9 mouse cellular contexts compared by ENCODE assay signal in the genomic region with DNA sequence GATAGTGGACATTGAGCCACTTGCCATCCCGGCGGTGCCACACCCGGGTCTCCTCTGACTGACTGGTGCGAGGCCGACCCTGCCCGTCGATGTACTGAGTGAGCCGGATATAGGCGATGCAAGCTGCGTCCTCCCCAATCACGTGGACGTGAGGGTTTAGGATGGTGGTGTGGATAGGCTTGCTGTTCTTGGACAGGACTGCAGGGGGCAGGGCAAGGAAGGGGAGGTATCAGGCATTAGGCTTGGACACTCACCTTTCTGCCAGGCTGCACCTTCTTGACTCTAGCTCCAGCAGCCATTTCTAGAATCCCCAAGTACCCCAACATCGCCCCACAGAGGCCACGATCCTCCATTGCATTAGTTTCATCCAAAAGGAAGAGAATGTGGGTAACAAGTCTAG. TPM values are rescaled to one million over a fixed set of nuclear protein-coding genes. Genes with fewer than 3 reads are reported as not detected.
A peak's percentile ranks its signal among the peaks of the same experiment; 100 is the strongest.
DNase-seq lines count a peak whose midpoint lies in the region; ATAC-seq and TF ChIP-seq lines count a peak whose summit lies in the region.
"Had no signal": no experiment of that assay in that cellular context is flagged by ENCODE, and none has a peak within 500 bp of the region (broad histone marks: within the 10 kb centered on the region; RNA-seq: fewer than 3 reads in every experiment).

No protein-coding gene starts in this region.

- H3K27ac ChIP-seq in embryonic facial prominence, embryonic 13.5 days, result peak overlapping the region; percentile 62; the same call in 1 of the 2 replicates
- no peak overlapping the region for H3K27ac ChIP-seq in intestine, embryonic 14.5 days (ENCODE audit: low read depth)
- no peak overlapping the region for H3K27ac ChIP-seq in lung, postnatal 0 days (ENCODE audit: low read length)
- H3K27ac ChIP-seq: limb, embryonic 15.5 days had no signal

- H3K27me3 ChIP-seq in embryonic facial prominence, embryonic 13.5 days, result no peaks in the 10 kb centered on the region
- H3K27me3 ChIP-seq in intestine, embryonic 14.5 days (replicated peaks; ENCODE audit: control insufficient read depth, insufficient read depth, low read length), result no peaks in the 10 kb centered on the region
- no peaks in the 10 kb centered on the region for H3K27me3 ChIP-seq in lung, postnatal 0 days (replicated peaks; ENCODE audit: insufficient read depth, low read length)
- H3K27me3 ChIP-seq: limb, embryonic 15.5 days had no signal

- H3K4me1 ChIP-seq in embryonic facial prominence, embryonic 13.5 days, result peaks cover 48% of the 10 kb centered on the region
- H3K4me1 ChIP-seq in intestine, embryonic 14.5 days (replicated peaks; ENCODE audit: control insufficient read depth, insufficient read depth, low read length), result peaks cover 15% of the 10 kb centered on the region
- H3K4me1 ChIP-seq in lung, postnatal 0 days (ENCODE audit: insufficient read depth, low read depth, low read length), result peaks cover 6% of the 10 kb centered on the region; the same call in 1 of the 2 replicates

- H3K9ac ChIP-seq in embryonic facial prominence, embryonic 13.5 days, result no peak overlapping the region; the same call in 1 of the 2 replicates
- no peak overlapping the region for H3K9ac ChIP-seq in intestine, embryonic 14.5 days (ENCODE audit: low read length)
- no peak overlapping the region for H3K9ac ChIP-seq in lung, postnatal 0 days (replicated peaks; ENCODE audit: low read depth)
- H3K9ac ChIP-seq: limb, embryonic 15.5 days had no signal

- H3K4me2 ChIP-seq in embryonic facial prominence, embryonic 13.5 days, result no peak overlapping the region
- no peak overlapping the region for H3K4me2 ChIP-seq in intestine, embryonic 14.5 days (ENCODE audit: low read length)
- no peak overlapping the region for H3K4me2 ChIP-seq in lung, postnatal 0 days (replicated peaks; ENCODE audit: low read depth, low read length)
- H3K4me2 ChIP-seq: limb, embryonic 15.5 days had no signal

- DNase-seq in adrenal gland, adult 18-20 months (ENCODE audit: low spot score in 2 of 2), result peak; percentile 44 to 46
- no peak for DNase-seq in adrenal gland, adult 8-10 months
- peak; percentile 74 for DNase-seq in urinary bladder, postnatal 14 days (ENCODE audit: low spot score)
- DNase-seq in urinary bladder, postnatal 10 days (ENCODE audit: low spot score), result no peak
- DNase-seq in intestine, embryonic 14.5 days (ENCODE audit: low spot score), result peak; percentile 74
- peak; percentile 89 for DNase-seq in lung, postnatal 0 days (ENCODE audit: low spot score)
- peak; percentile 59 to 78 for DNase-seq in spleen, postnatal 10 days (ENCODE audit: low spot score in 2 of 2)

- no peak overlapping the region for H3K4me3 ChIP-seq in embryonic facial prominence, embryonic 13.5 days
- no peak overlapping the region for H3K4me3 ChIP-seq in intestine, embryonic 14.5 days (ENCODE audit: low read depth, low read length)
- no peak overlapping the region for H3K4me3 ChIP-seq in lung, postnatal 0 days (ENCODE audit: low read depth, low read length)
- H3K4me3 ChIP-seq: limb, embryonic 15.5 days had no signal

- ATAC-seq in embryonic facial prominence, embryonic 13.5 days (ENCODE audit: insufficient number of reproducible peaks, insufficient read depth, low FRiP score, low TSS enrichment, low read depth), result no peak
- 0 out of 2 replicates have a peak, but pooled peaks have one; percentile 5 for ATAC-seq in intestine, embryonic 14.5 days (replicated peaks; ENCODE audit: low FRiP score, low TSS enrichment, low read depth)
- ATAC-seq in lung, postnatal 0 days, result peak; percentile 25

- no peaks in the 10 kb centered on the region for H3K9me3 ChIP-seq in embryonic facial prominence, embryonic 13.5 days
- H3K9me3 ChIP-seq in intestine, embryonic 14.5 days (ENCODE audit: control insufficient read depth, low read length), result no peaks in the 10 kb centered on the region
- no peaks in the 10 kb centered on the region for H3K9me3 ChIP-seq in lung, postnatal 0 days (ENCODE audit: low read length)
- H3K9me3 ChIP-seq: limb, embryonic 15.5 days had no signal

- 32% methylated on average over 14 of the region's 14 CpGs for WGBS in embryonic facial prominence, embryonic 13.5 days
- WGBS in intestine, embryonic 14.5 days, result 28% methylated on average over 14 of the region's 14 CpGs
- WGBS in lung, postnatal 0 days, result 43% methylated on average over 14 of the region's 14 CpGs

- no peak for TF ChIP-seq EP300 in lung, postnatal 0 days (IDR thresholded peaks at IDR 0.05)

- H3K36me3 ChIP-seq in embryonic facial prominence, embryonic 13.5 days, result peaks cover 67% of the 10 kb centered on the region
- H3K36me3 ChIP-seq in intestine, embryonic 14.5 days (ENCODE audit: control insufficient read depth, insufficient read depth, low read length), result peaks cover 55% of the 10 kb centered on the region
- H3K36me3 ChIP-seq in lung, postnatal 0 days (ENCODE audit: insufficient read depth, low read length), result 0 out of 2 replicates have a peak, but pooled peaks cover 5% of the 10 kb centered on the region

- peak; percentile 88 for TF ChIP-seq CTCF in lung, postnatal 0 days (IDR thresholded peaks at IDR 0.05)

RNA-seq across cellular contexts. Expression of a gene that starts 2.9 kb away (rescaled TPM):
- 10 to 100 TPM; 21.6 to 26.1 TPM for total RNA-seq in adrenal gland, adult 18-20 months (2021)
- 10 to 100 TPM; 27.7 to 51.1 (median 34.4) TPM for total RNA-seq in adrenal gland, adult 8-10 months (2022)
- 27.5 and 28.5 TPM in 2 replicates for polyA plus RNA-seq in embryonic facial prominence, embryonic 13.5 days (2015; fragmentation: Nextera tagmentation; extraction: Ambion mirVana)
- polyA plus RNA-seq in intestine, embryonic 14.5 days (2014; fragmentation: Nextera tagmentation; extraction: Ambion mirVana), result 29.2 and 29.6 TPM in 2 replicates
- polyA plus RNA-seq in lung, postnatal 0 days (2015; fragmentation: Nextera tagmentation; extraction: Ambion mirVana), result 12.9 and 15.6 TPM in 2 replicates

RNA-seq across cellular contexts. Expression of a gene that starts 30.0 kb away (rescaled TPM):
- 100 to 1,000 TPM; 129 to 136 TPM for total RNA-seq in adrenal gland, adult 18-20 months (2021)
- total RNA-seq in adrenal gland, adult 8-10 months (2022), result 100 to 1,000 TPM; 111 to 197 (median 146) TPM
- polyA plus RNA-seq in embryonic facial prominence, embryonic 13.5 days (2015; fragmentation: Nextera tagmentation; extraction: Ambion mirVana), result 45.1 and 49.6 TPM in 2 replicates
- 30.3 and 35.9 TPM in 2 replicates for polyA plus RNA-seq in intestine, embryonic 14.5 days (2014; fragmentation: Nextera tagmentation; extraction: Ambion mirVana)
- polyA plus RNA-seq in lung, postnatal 0 days (2015; fragmentation: Nextera tagmentation; extraction: Ambion mirVana), result 21.7 and 24.1 TPM in 2 replicates

RNA-seq across cellular contexts. Expression of a gene that starts 34.5 kb away (rescaled TPM):
- 10 to 100 TPM; 80.8 to 90.3 TPM for total RNA-seq in adrenal gland, adult 18-20 months (2021)
- total RNA-seq in adrenal gland, adult 8-10 months (2022), result 10 to 100 TPM; 59.4 to 79.8 (median 72.9) TPM
- 193 and 219 TPM in 2 replicates for polyA plus RNA-seq in embryonic facial prominence, embryonic 13.5 days (2015; fragmentation: Nextera tagmentation; extraction: Ambion mirVana)
- polyA plus RNA-seq in intestine, embryonic 14.5 days (2014; fragmentation: Nextera tagmentation; extraction: Ambion mirVana), result 231 and 234 TPM in 2 replicates
- 109 and 114 TPM in 2 replicates for polyA plus RNA-seq in lung, postnatal 0 days (2015; fragmentation: Nextera tagmentation; extraction: Ambion mirVana)

RNA-seq across cellular contexts. Expression of a gene that starts 42.5 kb away (rescaled TPM):
- 10 to 100 TPM; 12.2 to 16.8 TPM for total RNA-seq in adrenal gland, adult 18-20 months (2021)
- 10 to 100 TPM; 18.7 to 22.5 (median 21.3) TPM for total RNA-seq in adrenal gland, adult 8-10 months (2022)
- polyA plus RNA-seq in embryonic facial prominence, embryonic 13.5 days (2015; fragmentation: Nextera tagmentation; extraction: Ambion mirVana), result 25.1 and 26.2 TPM in 2 replicates
- 19.6 and 20.0 TPM in 2 replicates for polyA plus RNA-seq in intestine, embryonic 14.5 days (2014; fragmentation: Nextera tagmentation; extraction: Ambion mirVana)
- 24.2 and 26.3 TPM in 2 replicates for polyA plus RNA-seq in lung, postnatal 0 days (2015; fragmentation: Nextera tagmentation; extraction: Ambion mirVana)

RNA-seq across cellular contexts. Expression of a gene that starts 56.6 kb away (rescaled TPM):
- total RNA-seq in adrenal gland, adult 18-20 months (2021), result 10 to 100 TPM; 38.2 to 51.8 TPM
- 10 to 100 TPM; 63.3 to 74.9 (median 69.1) TPM for total RNA-seq in adrenal gland, adult 8-10 months (2022)
- 62.6 and 75.3 TPM in 2 replicates for polyA plus RNA-seq in embryonic facial prominence, embryonic 13.5 days (2015; fragmentation: Nextera tagmentation; extraction: Ambion mirVana)
- 47.6 and 53.3 TPM in 2 replicates for polyA plus RNA-seq in intestine, embryonic 14.5 days (2014; fragmentation: Nextera tagmentation; extraction: Ambion mirVana)
- 36.6 and 40.2 TPM in 2 replicates for polyA plus RNA-seq in lung, postnatal 0 days (2015; fragmentation: Nextera tagmentation; extraction: Ambion mirVana)

Comparison
In these comparisons a context has a peak if more than half of its experiments do, and no peak if none do; other contexts are left out.
1. DNase-seq: peak in adrenal gland, adult 18-20 months (2 of 2), urinary bladder, postnatal 14 days (single experiment), intestine, embryonic 14.5 days (single experiment), lung, postnatal 0 days (single experiment) and spleen, postnatal 10 days (2 of 2); none in adrenal gland, adult 8-10 months (single experiment) and urinary bladder, postnatal 10 days (single experiment).